Mouse (Mus musculus) spleen, adult 2 months (tissue): Measurements from ENCODE around the gene Dlg5.

ENCODE experiments used
- CTCF ChIP-seq: fragments of 200-500 bp; IDR thresholded peaks from 2 replicates; pipeline ENCODE4 v1.5.1; 2011; ENCODE audit warnings: mild to moderate bottlenecking, inconsistent platforms; ENCODE audit not compliant: insufficient read depth, insufficient read length, insufficient replicate concordance; ENCODE audit errors: extremely low read depth
- POLR2A ChIP-seq: fragments of 200-500 bp; IDR thresholded peaks from 2 replicates; pipeline ENCODE4 v1.6.1; 2011; ENCODE audit warnings: low read depth, low read length, inconsistent platforms

DNA sequence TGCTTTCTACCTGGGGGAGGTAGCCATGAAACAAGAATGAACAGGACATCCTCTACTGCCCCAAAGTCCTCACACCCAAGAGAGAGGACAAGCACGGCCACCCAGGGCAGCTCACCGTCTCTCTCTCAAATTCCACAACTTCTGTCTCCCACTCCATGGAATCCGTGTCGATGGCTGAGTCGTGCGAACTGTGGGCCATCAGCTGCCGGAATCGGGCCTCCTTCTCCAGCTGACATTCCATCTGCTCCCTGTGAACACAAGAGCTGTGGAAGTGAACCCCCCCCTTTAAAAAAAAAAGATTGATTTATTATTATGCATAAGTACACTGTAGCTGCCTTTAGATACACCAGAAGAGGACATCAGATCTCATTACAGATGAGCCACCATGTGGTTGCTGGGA, 79.7 kb downstream of the Dlg5 start:
- TF ChIP-seq CTCF: no peak
- TF ChIP-seq POLR2A: no peak
